Mouse (Mus musculus): Measurements from ENCODE around the gene Ccr3. TPM values are rescaled to one million over a fixed set of nuclear protein-coding genes. Genes with fewer than 3 reads are reported as not detected.
"Not testable (repeated sequence)": the region's sequence is repeated elsewhere in the genome, so short reads cannot be mapped to it uniquely, and the experiment has no call there.

Ccr3 gene
- total RNA-seq, 1 experiment from 2014 or later, result not detected

DNA sequence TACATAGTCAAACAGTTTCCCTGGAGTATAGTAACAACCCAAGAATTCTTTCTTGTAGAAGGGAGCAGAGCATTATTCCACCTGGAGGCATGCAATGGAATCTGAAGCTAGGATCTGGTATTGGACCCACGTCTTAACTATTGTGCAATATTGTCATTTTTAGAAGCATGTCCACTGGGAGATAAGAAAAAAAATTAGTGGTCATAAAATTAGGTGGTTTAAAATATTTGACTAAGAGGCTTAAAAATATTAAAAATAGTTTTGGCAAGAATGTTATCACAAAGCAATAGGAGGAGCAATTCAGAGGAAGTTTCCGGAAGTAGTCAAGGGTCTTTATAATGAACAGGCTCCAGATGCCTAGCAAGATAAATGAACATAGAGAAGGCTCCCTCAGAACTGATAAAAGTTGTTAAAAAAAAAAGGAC lies 16.4 kb downstream of the Ccr3 start:
- ATAC-seq (replicated peaks; ENCODE audit: low read depth, poor library complexity, severe bottlenecking), result peak; percentile 34

DNA sequence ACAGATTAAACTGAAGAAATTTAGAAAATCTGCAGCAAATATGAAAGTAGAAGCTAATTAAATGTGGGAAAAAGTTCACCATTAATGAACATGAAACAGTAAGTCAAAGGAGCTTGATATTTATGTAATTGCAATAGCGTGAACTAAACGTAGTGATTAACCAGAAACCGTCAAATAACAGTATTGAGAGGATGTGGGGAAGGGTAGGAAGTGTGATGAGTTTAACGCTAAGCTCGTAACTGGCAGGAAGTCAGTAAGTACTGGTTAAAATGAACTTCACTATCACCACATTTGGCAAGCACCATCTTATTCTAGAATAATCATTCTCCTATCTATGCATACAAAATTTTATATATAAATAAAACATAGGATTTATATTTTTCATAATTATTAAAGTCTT lies 17.2 kb downstream of the Ccr3 start:
- peak; percentile 54 for ATAC-seq (replicated peaks; ENCODE audit: low read depth, poor library complexity, severe bottlenecking)

DNA sequence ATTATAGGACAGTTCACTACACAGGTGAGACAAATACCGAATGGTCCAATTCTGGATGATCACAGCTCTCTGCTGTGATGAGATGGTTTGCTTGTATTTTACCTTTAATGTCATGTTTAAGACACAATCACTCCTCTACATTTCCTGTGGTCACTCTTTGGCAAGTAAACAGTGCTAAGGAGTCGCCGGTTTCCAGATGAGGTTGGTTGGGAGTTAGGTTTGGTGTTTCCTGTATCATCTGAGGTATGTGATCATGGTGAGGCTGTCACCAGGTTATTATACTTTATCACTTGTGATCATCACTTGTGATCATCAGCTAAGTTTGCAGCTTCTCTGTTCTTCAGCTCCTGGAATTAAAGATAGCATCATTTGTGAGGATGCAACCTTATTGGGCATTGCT lies 19.2 kb downstream of the Ccr3 start:
- no peak for ATAC-seq (replicated peaks; ENCODE audit: low read depth, poor library complexity, severe bottlenecking)

DNA sequence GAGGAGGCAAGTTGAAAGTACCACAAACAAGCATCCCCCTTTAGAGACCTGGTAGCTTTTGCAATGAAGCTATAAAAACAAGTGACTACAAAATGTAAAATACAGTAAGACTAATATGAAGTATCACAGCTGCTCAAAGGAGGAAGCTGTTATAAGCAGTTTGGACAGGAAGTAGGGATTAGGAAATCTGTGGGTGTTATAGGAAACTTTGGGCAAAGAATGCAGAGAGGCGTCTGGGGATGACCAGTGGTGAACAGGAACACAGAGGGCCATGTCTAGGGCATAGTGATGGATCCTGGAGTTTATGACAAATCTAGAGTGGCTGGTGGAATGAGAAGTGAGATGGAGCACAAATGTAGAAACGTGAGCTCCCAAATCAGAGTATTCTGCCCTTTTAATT lies 31.8 kb downstream of the Ccr3 start:
- ATAC-seq (replicated peaks; ENCODE audit: low read depth, poor library complexity, severe bottlenecking), result peak; percentile 69

DNA sequence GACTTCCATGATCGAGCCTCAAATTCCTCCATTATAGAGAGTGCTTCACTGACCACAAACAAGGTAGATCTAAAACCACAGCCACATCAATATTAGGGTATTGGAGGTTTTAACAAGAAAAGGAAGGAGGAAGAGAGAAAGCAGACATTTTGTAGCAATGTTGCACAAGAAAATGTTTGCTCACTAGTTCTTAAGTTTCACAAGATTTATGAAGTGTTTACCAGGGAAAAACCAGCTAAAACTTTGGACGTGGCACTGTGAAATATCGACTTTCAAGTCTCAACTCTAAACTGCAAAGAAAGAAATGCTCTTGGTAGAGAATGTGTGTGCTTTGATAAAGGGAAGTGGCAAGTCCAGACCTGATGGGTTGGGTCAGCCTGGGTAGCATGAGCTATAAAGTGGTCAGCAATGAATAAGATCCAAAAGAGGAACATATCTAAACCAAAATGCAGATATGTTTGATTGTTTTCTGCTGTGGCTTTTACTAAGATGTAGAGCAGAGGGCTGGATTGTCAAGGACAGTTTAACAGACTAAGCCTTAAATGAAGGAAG lies 34.5 kb downstream of the Ccr3 start:
- peak; percentile 76 for ATAC-seq (replicated peaks; ENCODE audit: low read depth, poor library complexity, severe bottlenecking)

DNA sequence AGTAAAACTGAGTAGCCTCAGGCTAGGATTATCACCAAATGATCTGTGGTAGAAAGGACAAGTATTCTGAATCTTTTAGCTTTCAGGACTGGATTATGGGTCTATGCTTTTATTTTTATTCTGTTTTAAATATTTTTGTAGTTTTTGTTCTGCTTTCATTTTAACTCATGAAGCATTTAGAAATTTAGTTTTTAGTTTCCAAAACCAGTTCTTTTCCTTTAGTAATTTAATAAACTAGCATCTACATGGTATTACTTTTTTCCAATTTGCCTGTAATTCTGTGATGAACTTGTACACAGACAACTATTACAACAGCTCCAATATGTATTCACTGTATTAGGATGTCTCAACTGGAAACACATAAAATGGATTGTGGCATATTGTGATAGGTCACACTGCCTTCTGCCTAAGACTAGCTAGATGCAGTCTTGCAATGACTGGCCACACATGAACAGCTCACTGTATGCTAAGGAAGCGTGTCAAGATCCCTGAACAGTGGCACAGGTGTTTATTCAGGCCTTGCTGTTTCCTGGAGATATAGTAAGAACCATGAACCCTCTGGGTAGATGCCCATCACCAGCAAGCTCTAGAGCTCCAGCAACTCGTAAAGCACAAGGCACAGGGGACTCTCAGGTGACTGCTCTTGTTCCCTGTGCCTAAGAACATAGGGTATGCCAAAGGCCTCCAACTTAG lies 38.0 kb downstream of the Ccr3 start:
- no peak for ATAC-seq (replicated peaks; ENCODE audit: low read depth, poor library complexity, severe bottlenecking)

DNA sequence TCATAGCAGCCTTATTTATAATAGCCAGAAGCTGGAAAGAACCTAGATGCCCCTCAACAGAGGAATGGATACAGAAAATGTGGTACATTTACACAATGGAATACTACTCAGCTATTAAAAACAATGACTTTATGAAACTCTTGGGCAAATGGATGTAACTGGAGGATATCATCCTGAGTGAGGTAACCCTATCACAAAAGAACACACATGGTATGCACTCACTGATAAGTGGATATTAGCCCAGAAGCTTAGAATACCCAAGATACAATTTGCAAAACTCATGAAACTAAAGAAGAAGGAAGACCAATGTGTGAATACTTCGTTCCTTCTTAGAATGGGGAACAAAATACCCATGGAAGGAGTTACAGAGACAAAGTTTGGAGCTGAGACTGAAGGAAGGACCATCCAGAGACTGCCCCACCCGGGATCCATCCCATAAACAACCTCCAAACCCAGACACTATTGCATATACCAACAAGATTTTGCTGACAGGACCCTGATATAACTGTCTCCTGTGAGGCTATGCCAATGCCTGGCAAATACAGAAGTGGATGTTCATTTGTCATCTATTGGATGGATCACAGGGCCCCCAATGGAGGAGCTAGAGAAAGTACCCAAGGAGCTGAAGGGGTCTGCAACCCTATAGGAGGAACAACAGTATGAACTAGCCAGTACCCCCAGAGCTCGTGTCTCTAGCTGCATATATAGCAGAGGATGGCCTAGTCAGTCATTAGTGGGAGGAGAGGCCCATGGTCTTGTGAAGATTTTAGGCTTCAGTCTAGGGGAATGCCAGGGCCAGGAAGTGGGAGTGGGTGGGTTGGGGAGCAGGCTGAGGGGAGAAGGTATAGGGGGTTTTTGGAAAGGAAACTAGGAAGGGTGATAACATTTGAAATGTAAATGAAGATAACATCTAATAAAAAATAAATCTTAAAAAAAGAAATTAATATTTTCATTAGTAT lies 40.0 kb downstream of the Ccr3 start:
- ATAC-seq (replicated peaks; ENCODE audit: low read depth, poor library complexity, severe bottlenecking), result not testable (repeated sequence)

DNA sequence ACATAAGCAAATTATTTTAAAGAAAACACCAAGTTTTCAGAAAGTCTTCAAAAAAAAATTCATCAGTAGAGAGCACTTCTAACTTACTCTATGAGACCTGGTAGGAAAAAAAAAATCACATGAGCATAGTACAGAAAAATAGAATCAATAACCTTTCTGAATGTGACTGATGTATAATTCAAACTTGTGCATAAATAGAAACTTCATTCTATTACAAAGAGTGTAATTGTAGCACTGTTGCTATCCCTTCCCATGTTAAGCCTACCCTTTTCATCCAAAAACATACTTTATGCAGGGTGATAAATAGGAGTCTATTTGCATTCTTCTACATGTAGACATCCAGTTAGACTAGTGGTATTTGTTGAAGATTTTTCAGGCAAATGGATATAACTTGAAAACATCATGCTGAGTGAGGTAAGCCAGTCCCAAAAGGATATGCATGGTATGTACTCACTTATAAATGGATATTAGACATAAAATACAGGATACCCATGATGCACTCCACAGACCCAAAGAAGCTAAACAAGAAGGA lies 44.9 kb downstream of the Ccr3 start:
- no peak for ATAC-seq (replicated peaks; ENCODE audit: low read depth, poor library complexity, severe bottlenecking)

DNA sequence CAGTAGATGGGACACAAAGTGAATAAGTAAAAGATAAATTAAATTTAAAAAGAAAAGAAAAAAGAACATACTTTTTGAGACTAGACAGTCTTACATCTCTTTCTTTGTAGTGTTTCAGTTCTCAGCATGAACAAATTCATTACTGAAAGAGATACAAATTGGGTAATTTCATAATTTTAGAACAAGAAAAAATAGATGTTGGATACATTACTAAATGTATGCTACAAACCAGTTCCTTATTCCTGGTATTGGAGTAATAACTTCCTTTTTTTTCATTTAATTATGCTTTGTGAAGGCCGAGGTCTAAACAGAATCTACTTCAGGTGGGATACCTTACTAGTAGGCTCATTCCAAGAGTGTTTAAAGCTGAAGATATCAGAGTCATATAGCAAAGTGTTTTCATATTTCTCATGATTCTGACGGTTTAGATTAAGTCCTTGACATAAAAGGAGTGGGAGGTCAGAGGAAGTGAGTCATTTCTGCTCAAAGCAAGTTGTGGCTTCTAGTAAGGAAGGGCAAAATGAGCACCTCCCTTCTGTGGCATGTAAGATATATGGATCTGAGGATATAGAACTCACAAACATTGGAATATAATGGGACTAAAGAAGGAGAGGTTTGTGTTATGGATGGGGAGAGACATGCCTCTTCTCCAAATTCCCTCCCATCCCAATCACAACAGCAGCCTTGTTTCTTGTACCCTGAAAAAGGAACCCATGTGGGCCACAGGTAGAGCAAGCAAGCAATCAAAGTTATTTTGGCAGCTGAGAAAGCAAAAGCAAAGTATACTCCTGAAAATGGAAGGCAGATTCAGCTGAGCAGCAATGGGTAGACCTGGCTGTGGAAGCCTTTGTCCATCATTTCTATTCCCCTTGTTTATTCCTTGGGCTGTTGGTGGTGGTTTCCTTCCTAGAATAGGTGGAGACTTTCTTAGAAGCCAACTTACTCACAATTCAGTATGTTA lies 46.6 kb downstream of the Ccr3 start:
- ATAC-seq (replicated peaks; ENCODE audit: low read depth, poor library complexity, severe bottlenecking), result peak; percentile 90

DNA sequence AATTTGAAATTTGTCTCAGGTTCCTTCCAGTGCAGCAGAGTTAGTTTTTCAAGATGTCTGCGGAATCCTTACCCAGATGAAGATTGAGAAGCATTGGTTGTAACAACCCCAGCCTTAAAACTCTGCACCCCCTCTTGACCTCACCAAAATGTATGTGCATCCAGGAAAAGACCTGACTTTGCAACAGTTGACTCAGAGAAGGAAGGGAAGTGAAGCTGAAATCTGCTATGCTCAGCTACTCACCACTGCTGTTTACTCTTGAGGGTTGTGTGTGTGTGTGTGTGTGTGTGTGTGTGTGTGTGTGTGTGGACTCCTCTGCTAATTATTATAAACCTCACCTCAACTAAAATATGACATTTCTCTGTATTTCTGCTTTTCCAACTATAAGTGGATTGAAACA lies 49.7 kb downstream of the Ccr3 start:
- no peak for ATAC-seq (replicated peaks; ENCODE audit: low read depth, poor library complexity, severe bottlenecking)

DNA sequence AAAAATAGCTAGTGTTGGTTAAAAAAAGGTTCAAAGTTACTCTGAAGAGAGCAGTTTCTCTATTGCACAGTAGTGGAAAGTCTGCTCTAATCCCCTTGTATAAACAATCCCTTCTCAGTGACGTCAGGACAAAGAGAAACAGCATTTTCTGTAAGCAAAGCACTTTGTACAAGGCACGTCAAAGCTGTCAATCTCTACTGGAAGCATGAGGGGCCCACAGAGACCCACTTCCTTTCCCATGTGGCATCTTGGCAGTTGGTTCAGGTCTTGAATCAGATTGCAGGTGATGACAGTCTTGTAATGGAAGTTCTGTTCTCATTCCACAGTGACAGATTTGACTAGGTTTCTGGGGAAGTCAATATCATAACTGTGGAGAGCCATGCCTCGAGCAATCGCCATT lies 58.0 kb downstream of the Ccr3 start:
- no peak for ATAC-seq (replicated peaks; ENCODE audit: low read depth, poor library complexity, severe bottlenecking)

DNA sequence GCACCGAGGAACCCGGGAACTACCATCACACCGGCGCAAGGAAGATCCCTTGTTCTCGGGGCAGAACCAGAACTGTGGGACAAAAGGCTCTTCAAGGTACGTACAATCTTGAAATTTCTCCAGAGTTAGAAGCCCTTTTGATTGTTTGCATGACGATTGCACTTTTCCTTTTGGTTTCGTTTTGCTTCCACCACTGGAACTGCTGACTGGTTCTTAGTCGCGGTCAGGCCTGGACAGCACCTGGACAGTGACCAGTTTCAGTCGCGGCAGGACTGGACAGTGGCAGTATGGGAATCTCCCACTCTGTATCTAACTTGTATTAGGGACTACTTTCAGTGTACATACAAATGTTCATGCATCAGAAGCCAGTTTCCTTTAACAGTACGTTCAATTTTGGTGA lies 58.7 kb downstream of the Ccr3 start:
- ATAC-seq (replicated peaks; ENCODE audit: low read depth, poor library complexity, severe bottlenecking), result not testable (repeated sequence)

Other genes with a start within 250 kb of the Ccr3 start
- 0.32 TPM in 1 of 2 replicates, not detected in the other for gene Cxcr6, start 215.5 kb upstream of the Ccr3 start, total RNA-seq (2017)
- gene Fyco1, start 170.1 kb upstream of the Ccr3 start, total RNA-seq (2017), result 13.6 and 17.0 TPM in 2 replicates
- not detected in 2 replicates for gene Xcr1, start 159.9 kb upstream of the Ccr3 start, total RNA-seq (2017)
- 0.59 and 0.87 TPM in 2 replicates for gene Ccr1, start 53.3 kb upstream of the Ccr3 start, total RNA-seq (2017)
- gene Ccr1l1, start 43.6 kb upstream of the Ccr3 start, total RNA-seq (2017), result not detected in 2 replicates
- gene Ccr2, start 80.0 kb downstream of the Ccr3 start, total RNA-seq (2017), result 47.1 and 48.6 TPM in 2 replicates
- gene Ccr5, start 99.6 kb downstream of the Ccr3 start, total RNA-seq (2017), result 0.37 and 0.53 TPM in 2 replicates